Mouse (Mus musculus) ES-Bruce4 (cell line): Measurements from ENCODE around the gene Prss48.

Source experiments
- CTCF ChIP-seq: IDR thresholded peaks from one replicate; pipeline ENCODE4 v1.8.1; 2011; ENCODE audit warnings: low read depth, low read length
- POLR2A ChIP-seq: IDR thresholded peaks from one replicate; pipeline ENCODE4 v1.8.1; 2011; ENCODE audit warnings: low read length; ENCODE audit not compliant: insufficient read depth

- no peak for TF ChIP-seq CTCF
- no peak for TF ChIP-seq POLR2A
These were observed 2.5 kb upstream of the Prss48 start for GRCm38 (mm10) chr3:86004751-86005150.
